Mouse (Mus musculus): ENCODE measurements around the gene Socs7.

DNA sequence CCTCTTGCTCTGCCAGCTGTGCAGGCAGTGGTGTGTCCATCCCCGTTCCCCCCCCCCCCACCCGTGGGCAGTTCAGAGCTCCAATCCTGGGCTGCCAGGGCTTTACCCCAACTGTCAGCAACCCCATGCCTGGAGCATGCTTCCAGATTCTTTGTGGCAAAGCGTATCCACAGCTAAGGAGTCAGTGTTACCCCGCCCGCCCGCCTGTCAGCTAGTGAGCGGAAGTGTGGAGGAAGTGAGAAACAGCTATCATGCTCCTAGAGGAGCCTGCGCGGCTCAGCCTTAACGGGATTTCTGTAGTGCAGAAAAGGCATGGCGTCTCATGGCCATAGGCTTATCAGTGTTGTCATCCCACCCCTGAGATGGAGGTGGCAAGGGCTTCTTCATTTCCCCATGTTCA is 31.8 kb downstream of the Socs7 start:
- no peak for TF ChIP-seq CTCF (conservative IDR thresholded peaks at IDR 0.05; ENCODE audit: insufficient read depth, insufficient read length, low read depth, low read length)
- TF ChIP-seq POLR2A (IDR thresholded peaks at IDR 0.05; ENCODE audit: low read depth, low read length): no peak
